Comparison of ENCODE assay signal across 8 mouse cellular contexts in the genomic region with DNA sequence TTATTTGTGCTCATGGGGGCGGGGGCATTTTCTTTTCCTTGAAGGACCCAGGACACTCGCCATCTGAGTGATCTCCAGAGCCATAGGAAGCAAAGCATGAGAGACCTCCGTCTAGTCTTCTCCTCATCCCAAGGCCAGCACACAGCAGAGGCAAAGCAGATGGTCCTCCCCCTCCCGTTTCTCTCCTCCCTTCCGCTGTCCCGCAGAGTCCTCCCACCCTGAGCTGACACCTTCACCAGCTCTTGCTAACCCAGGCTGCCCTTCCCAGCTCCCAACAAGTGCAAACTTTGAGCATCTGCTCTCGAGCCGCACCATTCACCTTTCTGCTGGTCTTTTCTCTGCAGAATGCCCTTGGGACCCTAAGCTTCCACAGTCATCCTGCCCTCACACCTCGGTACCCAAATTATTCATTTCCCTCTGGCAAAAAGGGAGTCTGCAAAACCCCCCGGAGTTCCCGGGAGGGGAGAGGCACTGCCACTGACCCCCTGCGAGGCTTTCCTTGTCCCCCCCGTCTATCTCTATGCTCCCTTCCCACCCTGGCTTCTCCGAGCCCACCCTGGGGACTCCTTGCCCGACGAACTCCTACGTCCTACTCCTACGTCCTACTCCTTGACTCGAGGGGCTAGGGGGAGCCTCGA. TPM values are rescaled to one million over a fixed set of nuclear protein-coding genes. Genes with fewer than 3 reads are reported as not detected.
DNase-seq lines count a peak whose midpoint lies in the region; ATAC-seq and TF ChIP-seq lines count a peak whose summit lies in the region.

No protein-coding gene starts in this region.

- peak overlapping the region; percentile 10 for H3K4me3 ChIP-seq in lung, adult 2 months (replicated peaks; ENCODE audit: extremely low read depth, low read depth, low read length)
- H3K4me3 ChIP-seq in heart, postnatal 0 days (ENCODE audit: low read depth, low read length), result peak overlapping the region; percentile 65

- no peaks in the 10 kb centered on the region for H3K9me3 ChIP-seq in heart, postnatal 0 days (replicated peaks; ENCODE audit: control insufficient read depth, low read length)

- H3K4me2 ChIP-seq in heart, postnatal 0 days (ENCODE audit: low read depth, low read length), result peak overlapping the region; percentile 99

- DNase-seq in lung, adult 2 months, result no peak
- no peak for DNase-seq in lung, postnatal 4 days
- DNase-seq in cerebellum, postnatal 25 days, result peak; percentile 89 to 90
- no peak for DNase-seq in heart, postnatal 0 days (ENCODE audit: low spot score)
- peak; percentile 61 to 73 for DNase-seq in left cerebral cortex, postnatal 36 days (ENCODE audit: low spot score in 2 of 2)
- peak; percentile 42 for DNase-seq in retina, adult 2 months (ENCODE audit: low read depth, low spot score)
- DNase-seq in adrenal gland, postnatal 10 days, result no peak

- TF ChIP-seq POLR2A in lung, adult 2 months (IDR thresholded peaks at IDR 0.05; ENCODE audit: borderline replicate concordance, extremely low read depth, low read depth, low read length), result no peak

- ATAC-seq in heart, postnatal 0 days (ENCODE audit: insufficient read depth, low read depth), result no peak
- no peak for ATAC-seq in CD4-positive, CD25-positive, alpha-beta regulatory T cell, adult 4 months

- H3K36me3 ChIP-seq in heart, postnatal 0 days (replicated peaks; ENCODE audit: control insufficient read depth, insufficient read depth, low read length), result no peaks in the 10 kb centered on the region

- H3K27ac ChIP-seq in heart, postnatal 0 days (ENCODE audit: low read depth), result no peak overlapping the region

- intact Hi-C loops in left cerebral cortex, postnatal 36 days (cut with DNase I), result no loop called here

- no peaks in the 10 kb centered on the region for H3K4me1 ChIP-seq in lung, adult 2 months (ENCODE audit: control insufficient read depth, insufficient read depth, low read length)
- H3K4me1 ChIP-seq in heart, postnatal 0 days (ENCODE audit: control insufficient read depth, insufficient read depth), result peaks cover 10% of the 10 kb centered on the region; the same call in 1 of the 2 replicates

- H3K9ac ChIP-seq in heart, postnatal 0 days (replicated peaks; ENCODE audit: low read depth, low read length), result peak overlapping the region; percentile 55; the same call in 1 of the 2 replicates

- TF ChIP-seq EP300 in heart, postnatal 0 days (IDR thresholded peaks at IDR 0.05; ENCODE audit: low read depth), result no peak

- WGBS in lung, adult 2 months, result 6% methylated on average over 20 of the region's 20 CpGs
- WGBS in heart, postnatal 0 days, result 5% methylated on average over 20 of the region's 20 CpGs

- TF ChIP-seq CTCF in lung, adult 2 months (IDR thresholded peaks at IDR 0.05; ENCODE audit: insufficient read depth, low read length), result no peak
- TF ChIP-seq CTCF in heart, postnatal 0 days (IDR thresholded peaks at IDR 0.05; ENCODE audit: low read depth), result no peak

- H3K27me3 ChIP-seq in heart, postnatal 0 days (ENCODE audit: control insufficient read depth, insufficient read depth, low read length), result peaks cover 37% of the 10 kb centered on the region

RNA-seq across cellular contexts. Expression of gene Zfp385b, which starts 3.5 kb away (rescaled TPM):
- polyA plus RNA-seq in lung, adult 2 months (2012; rRNA removed), result 5.2 and 5.6 TPM in 2 replicates
- total RNA-seq in heart, postnatal 0 days (2014; rRNA removed; ENCODE audit: low replicate concordance), result 1.8 and 2.1 TPM in 2 replicates
- 4.2 and 4.7 TPM in 2 replicates for polyA plus RNA-seq in heart, postnatal 0 days (2015; fragmentation: Nextera tagmentation; extraction: Ambion mirVana)
- 10 to 100 TPM; 51.9 to 56.7 TPM for total RNA-seq in left cerebral cortex, postnatal 36 days (2021)
- total RNA-seq in adrenal gland, postnatal 10 days (2021), result 1 to 10 TPM; 2.4 to 2.9 TPM
- polyA plus RNA-seq in CD4-positive, CD25-positive, alpha-beta regulatory T cell, adult 4 months (2017; shearing (Covaris generic)), result under 1 TPM in 1 of 2 experiments, not detected in 1; 0.28 TPM

Comparison
In these comparisons a context has a peak if more than half of its experiments do, and no peak if none do; other contexts are left out.
1. DNase-seq: peak in cerebellum, postnatal 25 days (2 of 2), left cerebral cortex, postnatal 36 days (2 of 2) and retina, adult 2 months (single experiment); none in lung, adult 2 months (single experiment), lung, postnatal 4 days (0 of 2), heart, postnatal 0 days (single experiment) and adrenal gland, postnatal 10 days (single experiment).
2. RNA of gene Zfp385b, which starts 3.5 kb away (total RNA-seq): 51.9 to 56.7 TPM in left cerebral cortex, postnatal 36 days; 2.4 to 2.9 TPM in adrenal gland, postnatal 10 days and 1.8 to 2.1 TPM in heart, postnatal 0 days; every median in the first group is over 10 times any median in the second.